Mouse (Mus musculus): ENCODE data around the gene Epb42. TPM values are rescaled to one million over a fixed set of nuclear protein-coding genes. Genes with fewer than 3 reads are reported as not detected.

The Epb42 gene
- polyA plus RNA-seq (2015; fragmentation: Illumina TruSeq; extraction: RNeasy Lipid Tissue Mini Kit (QIAGEN cat#74804); ENCODE audit: low read depth, low replicate concordance), result not detected

GRCm38 (mm10) chr2:121036733-121037341 is at the start of gene Epb42:
Gene Epb42 (minus strand): TSS chr2:121037072.

DNA sequence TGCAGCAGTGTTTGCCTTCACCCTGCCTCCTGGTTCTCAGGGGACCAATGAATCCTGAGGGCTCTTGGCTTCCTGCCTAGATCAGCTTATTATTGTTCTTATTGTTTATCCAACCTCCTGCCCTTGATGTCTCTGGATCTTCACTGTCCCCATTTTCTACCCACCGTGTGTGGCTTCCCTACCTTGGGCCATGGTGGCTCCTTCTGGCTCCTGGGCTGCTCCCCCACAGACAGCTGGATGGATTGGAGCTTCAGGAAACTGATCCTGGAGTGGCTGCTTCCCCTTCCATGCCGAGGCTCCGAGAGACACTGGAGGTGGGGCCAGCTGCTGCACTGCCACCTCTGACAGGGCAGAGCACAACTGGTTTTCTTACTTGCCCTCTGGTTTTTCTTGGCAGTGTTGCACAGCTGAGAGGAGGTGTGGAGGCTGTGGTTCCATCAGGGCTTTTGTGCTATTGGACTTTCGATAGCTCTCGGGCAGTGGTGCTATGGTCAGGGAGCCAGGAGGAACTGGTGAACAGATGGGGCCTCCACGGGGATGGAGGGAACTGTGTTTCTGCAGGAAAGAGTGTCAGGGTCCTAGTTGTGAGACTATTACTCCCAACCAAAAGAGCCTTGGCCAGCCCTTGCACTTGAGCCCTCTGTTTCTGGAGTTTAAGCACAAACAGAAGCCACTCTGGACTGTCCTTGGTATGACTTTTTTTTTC is 48.8 kb upstream of the Epb42 start, which contains the start of gene Tgm5:
TSS of gene Tgm5 (minus strand) at position 362 of the 706 bp plus-strand sequence.

GRCm38 (mm10) chr2:121007925-121008663 is 28.8 kb downstream of the Epb42 start, which contains the start of gene Ccndbp1:
Gene Ccndbp1 (plus strand): TSS chr2:121008403.

GRCm38 (mm10) chr2:120976990-120977925 is 59.6 kb downstream of the Epb42 start, which contains the start of gene Tmem62:
Gene Tmem62 (plus strand): TSS chr2:120977017.

DNA sequence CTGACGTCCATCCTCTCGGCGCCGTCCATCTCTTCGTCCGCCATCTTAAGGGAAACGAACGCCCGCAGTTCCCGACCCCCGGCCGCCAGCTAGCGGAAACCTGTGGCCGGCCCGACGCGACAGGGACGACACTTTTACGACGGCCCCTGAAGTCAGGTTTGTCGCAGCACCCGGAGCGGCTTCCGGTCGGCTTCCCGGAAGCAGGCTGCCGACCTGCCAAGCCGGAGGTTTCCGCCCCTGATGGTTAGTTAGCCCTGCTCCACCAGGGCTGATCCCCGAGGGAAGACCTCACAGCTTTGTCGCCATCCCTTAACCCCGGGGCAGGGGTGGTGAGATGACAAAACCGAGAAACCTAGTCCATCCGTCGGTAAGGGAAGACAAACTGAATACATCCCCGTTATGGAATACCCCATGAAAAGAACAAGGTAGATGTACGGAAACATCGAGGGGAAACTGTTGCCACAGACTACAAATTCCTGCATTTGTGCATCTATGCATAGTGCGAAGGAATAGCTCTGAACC is 66.3 kb downstream of the Epb42 start, which contains the start of gene Ubr1:
TSS of gene Ubr1 (minus strand) at position 157 of the 522 bp plus-strand sequence.

Other genes with a start within 250 kb of the Epb42 start
- gene Cdan1, start 186.9 kb downstream of the Epb42 start, polyA plus RNA-seq (2015; fragmentation: Illumina TruSeq; extraction: RNeasy Lipid Tissue Mini Kit (QIAGEN cat#74804); ENCODE audit: low read depth, low replicate concordance), result 15.6 TPM
- 32.1 TPM for gene Ttbk2, start 186.5 kb downstream of the Epb42 start, polyA plus RNA-seq (2015; fragmentation: Illumina TruSeq; extraction: RNeasy Lipid Tissue Mini Kit (QIAGEN cat#74804); ENCODE audit: low read depth, low replicate concordance)
- gene Ubr1, start 66.4 kb downstream of the Epb42 start, polyA plus RNA-seq (2015; fragmentation: Illumina TruSeq; extraction: RNeasy Lipid Tissue Mini Kit (QIAGEN cat#74804); ENCODE audit: low read depth, low replicate concordance), result 20.8 TPM
- gene Tmem62, start 60.1 kb downstream of the Epb42 start, polyA plus RNA-seq (2015; fragmentation: Illumina TruSeq; extraction: RNeasy Lipid Tissue Mini Kit (QIAGEN cat#74804); ENCODE audit: low read depth, low replicate concordance), result 30.4 TPM
- 84.3 TPM for gene Ccndbp1, start 28.7 kb downstream of the Epb42 start, polyA plus RNA-seq (2015; fragmentation: Illumina TruSeq; extraction: RNeasy Lipid Tissue Mini Kit (QIAGEN cat#74804); ENCODE audit: low read depth, low replicate concordance)
- gene Tgm5, start 48.8 kb upstream of the Epb42 start, polyA plus RNA-seq (2015; fragmentation: Illumina TruSeq; extraction: RNeasy Lipid Tissue Mini Kit (QIAGEN cat#74804); ENCODE audit: low read depth, low replicate concordance), result not detected
- gene Tgm7, start 72.7 kb upstream of the Epb42 start, polyA plus RNA-seq (2015; fragmentation: Illumina TruSeq; extraction: RNeasy Lipid Tissue Mini Kit (QIAGEN cat#74804); ENCODE audit: low read depth, low replicate concordance), result not detected
- gene Adal, start 103.4 kb upstream of the Epb42 start, polyA plus RNA-seq (2015; fragmentation: Illumina TruSeq; extraction: RNeasy Lipid Tissue Mini Kit (QIAGEN cat#74804); ENCODE audit: low read depth, low replicate concordance), result 24.5 TPM
- 7.3 TPM for gene Lcmt2, start 103.6 kb upstream of the Epb42 start, polyA plus RNA-seq (2015; fragmentation: Illumina TruSeq; extraction: RNeasy Lipid Tissue Mini Kit (QIAGEN cat#74804); ENCODE audit: low read depth, low replicate concordance)
- 28.7 TPM for gene Tubgcp4, start 133.6 kb upstream of the Epb42 start, polyA plus RNA-seq (2015; fragmentation: Illumina TruSeq; extraction: RNeasy Lipid Tissue Mini Kit (QIAGEN cat#74804); ENCODE audit: low read depth, low replicate concordance)
- gene Zscan29, start 134.1 kb upstream of the Epb42 start, polyA plus RNA-seq (2015; fragmentation: Illumina TruSeq; extraction: RNeasy Lipid Tissue Mini Kit (QIAGEN cat#74804); ENCODE audit: low read depth, low replicate concordance), result 4.7 TPM
- 59.2 TPM for gene Trp53bp1, start 234.3 kb upstream of the Epb42 start, polyA plus RNA-seq (2015; fragmentation: Illumina TruSeq; extraction: RNeasy Lipid Tissue Mini Kit (QIAGEN cat#74804); ENCODE audit: low read depth, low replicate concordance)

Measured in brain, adult 10 weeks (tissue).